Mouse (Mus musculus) R1 (cell line): Measurements from ENCODE around the gene Yif1a.
A peak's percentile ranks its signal among the peaks of the same experiment; 100 is the strongest.

Experiments
- DNase-seq: peaks from one replicate; pipeline ENCODE4 v3.0.0-alpha.2; 2018; ENCODE audit warnings: low read depth, low spot score

Gene Yif1a

GRCm38 (mm10) chr19:5118384-5118698 lies 30.0 kb downstream of the Yif1a start, which contains the start of gene Klc2:
Gene Klc2 (minus strand): TSS chr19:5118560.
- DNase-seq: no peak

- DNase-seq: no peak
These were observed 34.2 kb downstream of the Yif1a start for GRCm38 (mm10) chr19:5122492-5122891.

GRCm38 (mm10) chr19:5123241-5123640 lies 34.9 kb downstream of the Yif1a start:
- no peak for DNase-seq

GRCm38 (mm10) chr19:5124055-5124614 lies 35.8 kb downstream of the Yif1a start:
- no peak for DNase-seq

- peak; percentile 50 for DNase-seq
These were observed 41.4 kb downstream of the Yif1a start for GRCm38 (mm10) chr19:5129770-5130169.

- DNase-seq: no peak
These were observed 42.9 kb downstream of the Yif1a start for GRCm38 (mm10) chr19:5131237-5131636.

- DNase-seq: peak; percentile 65
These were observed 51.3 kb downstream of the Yif1a start for GRCm38 (mm10) chr19:5139640-5140039.
